Mouse (Mus musculus): ENCODE data around the gene Slc17a7. TPM values are rescaled to one million over a fixed set of nuclear protein-coding genes. Genes with fewer than 3 reads are reported as not detected.

Gene Slc17a7
- total and polyA plus RNA-seq, 3 experiments = 0.11 TPM; not detected in 2

GRCm38 (mm10) chr7:45145460-45145859 is 18.3 kb upstream of the Slc17a7 start:
- Histone ChIP-seq H3K36me3 (replicated peaks in 1 of 2; ENCODE audit: control insufficient read depth in 1 of 2, insufficient read depth in 1 of 2, low read length in 1 of 2) (peaks cover 12 to 82% of the 10 kb centered on the region in 2 experiments), H3K9ac (ENCODE audit: insufficient read depth, low read depth) (no peak overlapping the region)
- TF ChIP-seq NRF1 (IDR thresholded peaks at IDR 0.05; ENCODE audit: low read depth, low read length) = no peak
- no peak for TF ChIP-seq TBP (conservative IDR thresholded peaks at IDR 0.05; ENCODE audit: low read depth, low read length)

GRCm38 (mm10) chr7:45147267-45147666 is 16.5 kb upstream of the Slc17a7 start:
- DNase-seq (ENCODE audit: extremely low read depth) = no peak
- Histone ChIP-seq H3K4me2 (ENCODE audit: insufficient read depth, low read depth, poor library complexity, severe bottlenecking) (no peak overlapping the region), H3K79me2 (replicated peaks; ENCODE audit: control insufficient read depth, extremely low read depth, insufficient read depth, poor library complexity, severe bottlenecking) (no peaks in the 10 kb centered on the region), H3K9ac (ENCODE audit: insufficient read depth, low read depth) (no peak overlapping the region), H3K9me3 (replicated peaks; ENCODE audit: low read length) (no peaks in the 10 kb centered on the region), H3K27me3 (replicated peaks) (no peaks in the 10 kb centered on the region), H3K4me1 (ENCODE audit: control insufficient read depth in 1 of 2, insufficient read depth in 2 of 2) (peaks cover 5 to 29% of the 10 kb centered on the region in 2 experiments), H3K36me3 (replicated peaks in 1 of 2; ENCODE audit: control insufficient read depth in 1 of 2, insufficient read depth in 1 of 2, low read length in 1 of 2) (peaks cover 12 to 75% of the 10 kb centered on the region in 2 experiments), H3K4me3 (replicated peaks in 1 of 3; ENCODE audit: low read depth in 2 of 3, low read length in 2 of 3, poor library complexity in 1 of 3) (no peak overlapping the region), H3K27ac (ENCODE audit: insufficient read depth, low read depth) (no peak overlapping the region)
- no peak for TF ChIP-seq TBP (conservative IDR thresholded peaks at IDR 0.05; ENCODE audit: low read depth, low read length)
- TF ChIP-seq RCOR1 (conservative IDR thresholded peaks at IDR 0.05; ENCODE audit: low read depth, low read length) = no peak
- dilution Hi-C loops (cut with MboI; ENCODE audit: extremely low pct_ligation_motif_present, extremely low pct_unique_long_range_greater_than_20kb, low sequenced_read_pairs) (no loop called here), in situ Hi-C loops (cut with MboI; ENCODE audit: low pct_ligation_motif_present, low pct_unique_long_range_greater_than_20kb, low sequenced_read_pairs) (no loop called here)

More at GRCm38 (mm10) chr7:45145460-45145859, 18.3 kb upstream of the Slc17a7 start:
- Histone ChIP-seq H3K9me3 (replicated peaks; ENCODE audit: low read length) (no peaks in the 10 kb centered on the region), H3K4me1 (ENCODE audit: control insufficient read depth in 1 of 2, insufficient read depth in 2 of 2) (peaks cover under 1 to 21% of the 10 kb centered on the region in 2 experiments; a peak in 3 of 4 replicates), H3K79me2 (replicated peaks; ENCODE audit: control insufficient read depth, extremely low read depth, insufficient read depth, poor library complexity, severe bottlenecking) (no peaks in the 10 kb centered on the region), H3K4me3 (replicated peaks in 1 of 3; ENCODE audit: low read depth in 2 of 3, low read length in 2 of 3, poor library complexity in 1 of 3) (no peak overlapping the region), H3K27ac (ENCODE audit: insufficient read depth, low read depth) (no peak overlapping the region), H3K4me2 (ENCODE audit: insufficient read depth, low read depth, poor library complexity, severe bottlenecking) (no peak overlapping the region), H3K27me3 (replicated peaks) (no peaks in the 10 kb centered on the region)
- dilution Hi-C loops (cut with MboI; ENCODE audit: extremely low pct_ligation_motif_present, extremely low pct_unique_long_range_greater_than_20kb, low sequenced_read_pairs) (no loop called here), in situ Hi-C loops (cut with MboI; ENCODE audit: low pct_ligation_motif_present, low pct_unique_long_range_greater_than_20kb, low sequenced_read_pairs) (no loop called here)
- DNase-seq (ENCODE audit: extremely low read depth) = no peak

GRCm38 (mm10) chr7:45147899-45148298 is 15.8 kb upstream of the Slc17a7 start:
- no peak for TF ChIP-seq MEF2A (IDR thresholded peaks at IDR 0.05; ENCODE audit: borderline replicate concordance, low read depth, low read length)
- dilution Hi-C loops (cut with MboI; ENCODE audit: extremely low pct_ligation_motif_present, extremely low pct_unique_long_range_greater_than_20kb, low sequenced_read_pairs) = no loop called here
- H3K9me3 ChIP-seq (replicated peaks; ENCODE audit: low read length) = no peaks in the 10 kb centered on the region
- peaks cover 7 to 69% of the 10 kb centered on the region in 2 experiments for H3K36me3 ChIP-seq (replicated peaks in 1 of 2; ENCODE audit: control insufficient read depth in 1 of 2, insufficient read depth in 1 of 2, low read length in 1 of 2)
- H3K4me3 ChIP-seq (replicated peaks in 1 of 3; ENCODE audit: low read depth in 2 of 3, low read length in 2 of 3, poor library complexity in 1 of 3) = no peak overlapping the region
- DNase-seq (ENCODE audit: extremely low read depth) = no peak
- in situ Hi-C loops (cut with MboI; ENCODE audit: low pct_ligation_motif_present, low pct_unique_long_range_greater_than_20kb, low sequenced_read_pairs) = no loop called here
- peaks cover 5 to 29% of the 10 kb centered on the region in 2 experiments for H3K4me1 ChIP-seq (ENCODE audit: control insufficient read depth in 1 of 2, insufficient read depth in 2 of 2)
- H3K27me3 ChIP-seq (replicated peaks) = no peaks in the 10 kb centered on the region
- no peaks in the 10 kb centered on the region for H3K79me2 ChIP-seq (replicated peaks; ENCODE audit: control insufficient read depth, extremely low read depth, insufficient read depth, poor library complexity, severe bottlenecking)
- H3K9ac ChIP-seq (ENCODE audit: insufficient read depth, low read depth) = no peak overlapping the region
- H3K4me2 ChIP-seq (ENCODE audit: insufficient read depth, low read depth, poor library complexity, severe bottlenecking) = no peak overlapping the region
- no peak overlapping the region for H3K27ac ChIP-seq (ENCODE audit: insufficient read depth, low read depth)

- Histone ChIP-seq H3K9ac (ENCODE audit: insufficient read depth, low read depth) (no peak overlapping the region), H3K36me3 (replicated peaks in 1 of 2; ENCODE audit: control insufficient read depth in 1 of 2, insufficient read depth in 1 of 2, low read length in 1 of 2) (peaks cover 6 to 62% of the 10 kb centered on the region in 2 experiments), H3K27me3 (replicated peaks) (no peaks in the 10 kb centered on the region), H3K9me3 (replicated peaks; ENCODE audit: low read length) (no peaks in the 10 kb centered on the region), H3K4me1 (ENCODE audit: control insufficient read depth in 1 of 2, insufficient read depth in 2 of 2) (peaks cover 5 to 29% of the 10 kb centered on the region in 2 experiments), H3K4me2 (ENCODE audit: insufficient read depth, low read depth, poor library complexity, severe bottlenecking) (no peak overlapping the region), H3K27ac (ENCODE audit: insufficient read depth, low read depth) (no peak overlapping the region), H3K4me3 (replicated peaks in 1 of 3; ENCODE audit: low read depth in 2 of 3, low read length in 2 of 3, poor library complexity in 1 of 3) (no peak overlapping the region), H3K79me2 (replicated peaks; ENCODE audit: control insufficient read depth, extremely low read depth, insufficient read depth, poor library complexity, severe bottlenecking) (no peaks in the 10 kb centered on the region)
- dilution Hi-C loops (cut with MboI; ENCODE audit: extremely low pct_ligation_motif_present, extremely low pct_unique_long_range_greater_than_20kb, low sequenced_read_pairs) = no loop called here
- TF ChIP-seq E2F4 (IDR thresholded peaks at IDR 0.05; ENCODE audit: insufficient replicate concordance, low read depth, low read length) (no peak), ZC3H11A (IDR thresholded peaks at IDR 0.05; ENCODE audit: low read depth, low read length) (no peak), ZKSCAN1 (IDR thresholded peaks at IDR 0.05; ENCODE audit: borderline replicate concordance, low read depth, low read length) (no peak), KAT2A (IDR thresholded peaks at IDR 0.05; ENCODE audit: insufficient replicate concordance, low read length) (no peak), MAFK (IDR thresholded peaks at IDR 0.05; ENCODE audit: insufficient replicate concordance, low read length) (no peak), TCF12 (IDR thresholded peaks at IDR 0.05; ENCODE audit: low read depth, low read length) (no peak), SMC3 (IDR thresholded peaks at IDR 0.05; ENCODE audit: low read depth, low read length) (no peak), PAX5 (IDR thresholded peaks at IDR 0.05; ENCODE audit: low read length) (no peak), CTCF (conservative IDR thresholded peaks at IDR 0.05 in 1 of 2, IDR thresholded peaks at IDR 0.05 in 1 of 2; ENCODE audit: low read depth in 2 of 2, low read length in 2 of 2) (no peak), HCFC1 (IDR thresholded peaks at IDR 0.05; ENCODE audit: low read depth, low read length) (no peak)
- no peak for DNase-seq (ENCODE audit: extremely low read depth)
- in situ Hi-C loops (cut with MboI; ENCODE audit: low pct_ligation_motif_present, low pct_unique_long_range_greater_than_20kb, low sequenced_read_pairs) = no loop called here
Observed at GRCm38 (mm10) chr7:45148534-45149098, 15.1 kb upstream of the Slc17a7 start.
